Mouse (Mus musculus): ENCODE results near the gene Noct.

- no peak for TF ChIP-seq CTCF (IDR thresholded peaks at IDR 0.05; ENCODE audit: low read depth)
- TF ChIP-seq EP300 (IDR thresholded peaks at IDR 0.05; ENCODE audit: low read depth), result no peak
Measured at GRCm38 (mm10) chr3:51270069-51270817, 46.0 kb downstream of the Noct start.

All from liver, embryonic 14.5 days (tissue).